Mouse (Mus musculus): ENCODE results near the gene Wipf1. TPM values are rescaled to one million over a fixed set of nuclear protein-coding genes. Genes with fewer than 3 reads are reported as not detected.
"Not testable (repeated sequence)": the region's sequence is repeated elsewhere in the genome, so short reads cannot be mapped to it uniquely, and the experiment has no call there.

Gene Wipf1
- polyA plus RNA-seq, 1 experiment from 2014 or later: 5.7 TPM

- H3K4me1 ChIP-seq: peaks cover 25% of the 10 kb centered on the region
- no peak overlapping the region for H3K27ac ChIP-seq
- H3K4me3 ChIP-seq: no peak overlapping the region
- H3K4me2 ChIP-seq: no peak overlapping the region
- H3K36me3 ChIP-seq: no peaks in the 10 kb centered on the region
- no peaks in the 10 kb centered on the region for H3K27me3 ChIP-seq (replicated peaks)
- no peak for ATAC-seq
- H3K9me3 ChIP-seq (replicated peaks): no peaks in the 10 kb centered on the region
- 80% methylated on average over 5 of the region's 5 CpGs for WGBS (ENCODE audit: insufficient replicate concordance)
- H3K9ac ChIP-seq: no peak overlapping the region
Measured at GRCm38 (mm10) chr2:73518966-73519365, 10.6 kb downstream of the Wipf1 start.

GRCm38 (mm10) chr2:73518311-73518710 is 11.2 kb downstream of the Wipf1 start:
- no peak for ATAC-seq
- Histone ChIP-seq H3K9ac (no peak overlapping the region), H3K36me3 (no peaks in the 10 kb centered on the region), H3K4me1 (peaks cover 21% of the 10 kb centered on the region), H3K27ac (no peak overlapping the region), H3K27me3 (replicated peaks) (no peaks in the 10 kb centered on the region), H3K4me2 (no peak overlapping the region), H3K9me3 (replicated peaks) (no peaks in the 10 kb centered on the region), H3K4me3 (no peak overlapping the region)
- 70% methylated on average over 2 of the region's 2 CpGs for WGBS (ENCODE audit: insufficient replicate concordance)

- Histone ChIP-seq H3K27me3 (replicated peaks) (no peaks in the 10 kb centered on the region), H3K9me3 (replicated peaks) (no peaks in the 10 kb centered on the region), H3K9ac (no peak overlapping the region), H3K36me3 (no peaks in the 10 kb centered on the region), H3K4me2 (no peak overlapping the region), H3K27ac (no peak overlapping the region), H3K4me3 (no peak overlapping the region), H3K4me1 (peaks cover 18% of the 10 kb centered on the region)
- ATAC-seq: no peak
- 75% methylated on average over 6 of the region's 6 CpGs for WGBS (ENCODE audit: insufficient replicate concordance)
Measured at GRCm38 (mm10) chr2:73514178-73514577, 15.4 kb downstream of the Wipf1 start.

DNA sequence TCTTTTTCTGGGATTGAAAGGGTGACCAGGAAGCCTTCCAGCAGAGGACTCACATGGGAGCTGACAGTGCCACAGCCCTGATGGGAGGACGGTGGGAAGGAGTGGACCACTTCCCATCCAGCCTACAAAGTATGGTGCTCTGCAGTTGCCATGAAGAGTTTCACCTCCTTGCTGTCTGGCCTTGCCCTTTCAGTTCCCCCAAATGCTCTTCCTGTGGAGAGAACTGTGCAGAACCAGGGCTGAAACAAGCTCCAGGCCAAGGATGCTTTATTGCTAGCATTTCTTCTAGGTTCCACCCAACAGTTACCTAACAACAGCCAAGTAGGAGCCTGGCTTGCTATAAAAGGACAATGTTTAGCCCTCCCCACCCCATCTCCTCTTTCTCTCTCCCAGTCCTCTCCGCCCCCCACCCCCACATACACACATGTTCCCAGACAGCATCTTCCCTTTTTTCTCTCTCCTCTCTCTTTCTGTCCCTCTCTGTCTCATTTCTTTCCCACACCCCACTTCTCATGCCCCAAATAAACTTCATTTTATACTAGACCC is 16.3 kb downstream of the Wipf1 start:
- Histone ChIP-seq H3K4me2 (no peak overlapping the region), H3K9me3 (replicated peaks) (no peaks in the 10 kb centered on the region), H3K9ac (no peak overlapping the region), H3K36me3 (no peaks in the 10 kb centered on the region), H3K4me1 (peaks cover 25% of the 10 kb centered on the region), H3K27me3 (replicated peaks) (no peaks in the 10 kb centered on the region), H3K4me3 (no peak overlapping the region), H3K27ac (no peak overlapping the region)
- WGBS (ENCODE audit: insufficient replicate concordance): 80% methylated on average over 2 of the region's 2 CpGs
- ATAC-seq: no peak

- Histone ChIP-seq H3K36me3 (no peaks in the 10 kb centered on the region), H3K27ac (0 out of 2 replicates have a peak overlapping the region, but pooled peaks have one; percentile 18), H3K9me3 (replicated peaks) (no peaks in the 10 kb centered on the region), H3K9ac (no peak overlapping the region), H3K4me2 (no peak overlapping the region), H3K4me3 (no peak overlapping the region), H3K27me3 (replicated peaks) (no peaks in the 10 kb centered on the region), H3K4me1 (peaks cover 38% of the 10 kb centered on the region)
- WGBS (ENCODE audit: insufficient replicate concordance): 64% methylated on average over 3 of the region's 3 CpGs
- ATAC-seq: no peak
Measured at GRCm38 (mm10) chr2:73512044-73512443, 17.5 kb downstream of the Wipf1 start.

GRCm38 (mm10) chr2:73510731-73511360 is 18.7 kb downstream of the Wipf1 start:
- H3K4me2 ChIP-seq: no peak overlapping the region
- H3K27ac ChIP-seq: no peak overlapping the region
- 66% methylated on average over 7 of the region's 7 CpGs for WGBS (ENCODE audit: insufficient replicate concordance)
- no peaks in the 10 kb centered on the region for H3K9me3 ChIP-seq (replicated peaks)
- peaks cover 50% of the 10 kb centered on the region for H3K4me1 ChIP-seq
- no peak for ATAC-seq
- no peaks in the 10 kb centered on the region for H3K36me3 ChIP-seq
- no peak overlapping the region for H3K9ac ChIP-seq
- H3K27me3 ChIP-seq (replicated peaks): no peaks in the 10 kb centered on the region
- no peak overlapping the region for H3K4me3 ChIP-seq

GRCm38 (mm10) chr2:73510025-73510288 is 19.6 kb downstream of the Wipf1 start:
- WGBS (ENCODE audit: insufficient replicate concordance): 80% methylated on average over 3 of the region's 3 CpGs
- Histone ChIP-seq H3K9ac (no peak overlapping the region), H3K36me3 (no peaks in the 10 kb centered on the region), H3K4me1 (peaks cover 54% of the 10 kb centered on the region), H3K4me2 (no peak overlapping the region), H3K27me3 (replicated peaks) (no peaks in the 10 kb centered on the region), H3K9me3 (replicated peaks) (no peaks in the 10 kb centered on the region), H3K4me3 (no peak overlapping the region), H3K27ac (peak overlapping the region; percentile 34; the same call in 1 of the 2 replicates)
- no peak for ATAC-seq

GRCm38 (mm10) chr2:73509248-73510024 is 20.1 kb downstream of the Wipf1 start:
- Histone ChIP-seq H3K27ac (peak overlapping the region; percentile 34), H3K4me3 (no peak overlapping the region), H3K4me1 (peaks cover 57% of the 10 kb centered on the region), H3K9ac (no peak overlapping the region), H3K9me3 (replicated peaks) (no peaks in the 10 kb centered on the region), H3K36me3 (no peaks in the 10 kb centered on the region), H3K4me2 (peak overlapping the region; percentile 26), H3K27me3 (replicated peaks) (no peaks in the 10 kb centered on the region)
- WGBS (ENCODE audit: insufficient replicate concordance): 40% methylated on average over 15 of the region's 15 CpGs
- no peak for ATAC-seq

- no peak overlapping the region for H3K4me2 ChIP-seq
- no peaks in the 10 kb centered on the region for H3K9me3 ChIP-seq (replicated peaks)
- H3K9ac ChIP-seq: no peak overlapping the region
- H3K36me3 ChIP-seq: no peaks in the 10 kb centered on the region
- no peak overlapping the region for H3K27ac ChIP-seq
- peaks cover 63% of the 10 kb centered on the region for H3K4me1 ChIP-seq
- H3K4me3 ChIP-seq: no peak overlapping the region
- WGBS (ENCODE audit: insufficient replicate concordance): 77% methylated on average over 7 of the region's 7 CpGs
- no peaks in the 10 kb centered on the region for H3K27me3 ChIP-seq (replicated peaks)
- ATAC-seq: no peak
Measured at GRCm38 (mm10) chr2:73507886-73508285, 21.6 kb downstream of the Wipf1 start.

DNA sequence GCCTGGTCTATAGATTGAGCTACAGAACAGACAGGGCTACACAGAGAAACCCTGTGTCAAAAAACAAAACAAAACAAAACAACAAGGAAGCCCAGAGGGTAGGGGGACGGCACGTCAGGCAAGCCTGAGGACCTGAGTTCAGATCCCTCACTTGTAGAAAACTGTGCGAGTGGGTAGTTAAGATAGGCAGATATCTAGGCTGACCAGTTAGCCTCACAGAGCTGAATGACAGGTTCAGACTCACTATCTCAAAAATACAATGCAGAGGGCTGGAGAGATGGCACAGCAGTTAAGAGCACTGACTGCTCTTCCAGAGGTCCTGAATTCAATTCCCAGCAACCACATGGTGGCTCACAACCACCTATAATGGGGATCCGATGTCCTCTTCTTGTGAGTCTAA is 23.2 kb downstream of the Wipf1 start:
- peaks cover 72% of the 10 kb centered on the region for H3K4me1 ChIP-seq
- ATAC-seq: peak; percentile 57
- H3K27ac ChIP-seq: peak overlapping the region; percentile 10; the same call in 1 of the 2 replicates
- H3K9ac ChIP-seq; H3K36me3 ChIP-seq; H3K27me3 ChIP-seq (replicated peaks); H3K4me2 ChIP-seq; H3K4me3 ChIP-seq; H3K9me3 ChIP-seq (replicated peaks): not testable (repeated sequence)
- WGBS (ENCODE audit: insufficient replicate concordance): 34% methylated on average over 4 of the region's 4 CpGs

DNA sequence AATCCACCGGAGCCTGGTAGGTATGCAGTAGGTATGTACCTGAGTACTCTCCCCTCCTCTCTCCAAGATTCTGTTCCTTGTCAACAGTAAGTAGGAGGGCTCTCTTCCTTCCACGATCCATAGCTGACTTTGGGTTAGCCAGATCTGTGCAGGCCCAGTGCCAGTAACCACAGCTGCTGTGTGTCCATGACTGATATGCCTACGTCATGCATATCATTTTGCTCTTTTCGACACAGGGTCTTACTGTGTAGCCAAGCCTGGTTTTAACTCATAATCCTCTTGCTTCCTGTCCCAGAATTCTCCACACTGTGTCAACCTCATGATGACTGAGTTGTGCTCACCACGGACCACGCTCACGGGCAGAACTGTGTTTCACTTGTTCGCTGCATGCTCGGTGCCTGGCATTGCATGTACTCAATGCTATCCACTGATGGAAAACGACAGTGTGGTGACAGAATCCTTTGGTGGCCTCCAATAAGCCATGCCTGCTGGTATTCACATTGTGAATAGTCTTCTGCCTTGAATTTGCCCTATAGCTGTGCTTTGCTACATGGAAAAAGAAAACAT is 26.6 kb downstream of the Wipf1 start:
- peak overlapping the region; percentile 45; the same call in 1 of the 2 replicates for H3K27ac ChIP-seq
- H3K36me3 ChIP-seq: no peaks in the 10 kb centered on the region
- 46% methylated on average over 10 of the region's 10 CpGs for WGBS (ENCODE audit: insufficient replicate concordance)
- H3K27me3 ChIP-seq (replicated peaks): no peaks in the 10 kb centered on the region
- H3K4me1 ChIP-seq: peaks cover 71% of the 10 kb centered on the region
- peak; percentile 89 for ATAC-seq
- no peaks in the 10 kb centered on the region for H3K9me3 ChIP-seq (replicated peaks)
- H3K4me2 ChIP-seq: peak overlapping the region; percentile 21
- H3K9ac ChIP-seq: no peak overlapping the region
- H3K4me3 ChIP-seq: no peak overlapping the region

- 66% methylated on average over 13 of the region's 13 CpGs for WGBS (ENCODE audit: insufficient replicate concordance)
- Histone ChIP-seq H3K4me2 (no peak overlapping the region), H3K36me3 (no peaks in the 10 kb centered on the region), H3K27ac (no peak overlapping the region), H3K4me3 (no peak overlapping the region), H3K27me3 (replicated peaks) (no peaks in the 10 kb centered on the region), H3K9me3 (replicated peaks) (no peaks in the 10 kb centered on the region), H3K9ac (no peak overlapping the region), H3K4me1 (peaks cover 71% of the 10 kb centered on the region)
- ATAC-seq: no peak
Measured at GRCm38 (mm10) chr2:73500864-73501263, 28.7 kb downstream of the Wipf1 start.
